Mouse (Mus musculus): ENCODE results near the gene Akap8l. TPM values are rescaled to one million over a fixed set of nuclear protein-coding genes. Genes with fewer than 3 reads are reported as not detected.

Akap8l gene
- polyA plus RNA-seq, 1 experiment from 2014 or later = 81.4 TPM

DNA sequence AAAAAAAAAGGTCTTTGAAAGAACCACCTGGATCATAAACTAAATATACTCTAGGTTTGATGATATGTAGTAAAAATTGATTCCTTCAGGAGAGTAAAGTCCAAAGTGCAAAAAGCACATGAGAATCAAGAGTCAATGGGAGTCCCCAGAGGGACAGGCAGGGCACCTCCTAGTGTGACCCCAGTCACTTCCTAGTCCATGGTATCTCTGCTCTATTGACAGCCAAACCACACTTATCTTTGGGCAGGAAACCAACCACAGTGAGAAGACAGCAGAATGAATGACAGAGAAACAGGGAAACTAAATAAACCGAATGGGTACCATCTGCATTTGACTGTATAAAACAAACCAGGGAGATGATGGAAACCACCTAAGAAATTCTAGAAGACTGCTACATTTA is 10.3 kb downstream of the Akap8l start:
- no peak for ATAC-seq (replicated peaks; ENCODE audit: low FRiP score)

DNA sequence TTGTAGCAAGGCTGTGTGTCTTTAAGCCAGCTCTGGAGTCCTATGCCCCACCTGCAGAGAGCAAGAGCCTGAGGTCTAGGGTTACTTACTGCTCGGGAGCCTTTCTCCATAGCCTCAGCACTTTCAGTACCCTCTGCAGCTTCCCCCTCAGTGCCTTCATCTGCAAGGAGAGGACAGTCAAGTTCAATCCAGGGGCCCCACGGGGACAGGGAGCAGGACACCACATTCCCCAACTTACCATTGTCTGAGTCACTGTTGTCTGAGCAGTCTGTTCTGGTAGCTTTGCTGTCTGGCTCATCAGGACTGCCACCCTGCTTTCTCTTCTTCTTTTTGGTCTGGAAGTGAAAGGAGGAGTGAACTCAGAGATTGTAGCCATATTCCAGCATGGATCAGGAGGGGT is 14.5 kb downstream of the Akap8l start:
- Histone ChIP-seq H3K9ac (ENCODE audit: low read length) (no peak overlapping the region), H3K27ac (ENCODE audit: low read depth, low read length) (no peak overlapping the region), H3K27me3 (ENCODE audit: control insufficient read depth, insufficient read depth, low read length) (no peaks in the 10 kb centered on the region), H3K4me2 (ENCODE audit: low read depth, low read length, severe bottlenecking) (no peak overlapping the region), H3K36me3 (ENCODE audit: control insufficient read depth, insufficient read depth, low read length) (peaks cover 28% of the 10 kb centered on the region; the same call in 1 of the 2 replicates), H3K4me1 (replicated peaks; ENCODE audit: control insufficient read depth, insufficient read depth, low read length) (no peaks in the 10 kb centered on the region), H3K9me3 (ENCODE audit: control insufficient read depth, low read length) (no peaks in the 10 kb centered on the region), H3K4me3 (ENCODE audit: low read depth, low read length) (no peak overlapping the region)
- 89% methylated on average over 2 of the region's 2 CpGs for WGBS
- DNase-seq (ENCODE audit: low spot score) = no peak
- no peak for ATAC-seq (replicated peaks; ENCODE audit: low FRiP score)

More for the DNA sequence above, 10.3 kb downstream of the Akap8l start:
- H3K4me2 ChIP-seq (ENCODE audit: low read depth, low read length, severe bottlenecking) = no peak overlapping the region
- H3K4me1 ChIP-seq (replicated peaks; ENCODE audit: control insufficient read depth, insufficient read depth, low read length) = no peaks in the 10 kb centered on the region
- DNase-seq (ENCODE audit: low spot score) = no peak
- no peak overlapping the region for H3K4me3 ChIP-seq (ENCODE audit: low read depth, low read length)
- no peak overlapping the region for H3K9ac ChIP-seq (ENCODE audit: low read length)
- H3K27ac ChIP-seq (ENCODE audit: low read depth, low read length) = no peak overlapping the region
- H3K27me3 ChIP-seq (ENCODE audit: control insufficient read depth, insufficient read depth, low read length) = no peaks in the 10 kb centered on the region
- WGBS = 86% methylated on average over 1 of the region's 1 CpGs
- peaks cover 3% of the 10 kb centered on the region; the same call in 1 of the 2 replicates for H3K36me3 ChIP-seq (ENCODE audit: control insufficient read depth, insufficient read depth, low read length)
- H3K9me3 ChIP-seq (ENCODE audit: control insufficient read depth, low read length) = no peaks in the 10 kb centered on the region

DNA sequence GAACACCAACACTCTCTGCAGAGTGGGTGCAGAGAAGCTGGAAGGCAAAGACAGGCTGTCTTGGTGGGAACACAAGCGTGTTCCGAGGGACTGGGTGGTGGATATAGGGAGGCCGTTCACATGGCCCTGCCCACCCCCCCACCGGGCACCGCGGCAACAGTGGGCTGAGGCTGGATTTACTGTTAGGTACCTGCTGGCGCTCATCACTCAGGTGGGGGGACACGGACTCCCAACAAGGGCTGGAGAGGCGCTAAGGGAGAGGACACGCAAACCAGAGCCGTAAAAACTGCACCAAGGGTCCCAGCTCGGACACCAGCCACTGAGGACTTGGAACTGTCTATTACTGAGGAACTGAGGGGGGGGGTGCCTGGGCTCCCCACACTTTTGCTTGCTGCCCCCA is 15.5 kb downstream of the Akap8l start:
- Histone ChIP-seq H3K4me1 (replicated peaks; ENCODE audit: control insufficient read depth, insufficient read depth, low read length) (no peaks in the 10 kb centered on the region), H3K9ac (ENCODE audit: low read length) (no peak overlapping the region), H3K4me2 (ENCODE audit: low read depth, low read length, severe bottlenecking) (no peak overlapping the region), H3K27me3 (ENCODE audit: control insufficient read depth, insufficient read depth, low read length) (no peaks in the 10 kb centered on the region), H3K27ac (ENCODE audit: low read depth, low read length) (no peak overlapping the region), H3K4me3 (ENCODE audit: low read depth, low read length) (no peak overlapping the region), H3K36me3 (ENCODE audit: control insufficient read depth, insufficient read depth, low read length) (peaks cover 28% of the 10 kb centered on the region; the same call in 1 of the 2 replicates), H3K9me3 (ENCODE audit: control insufficient read depth, low read length) (no peaks in the 10 kb centered on the region)
- 96% methylated on average over 12 of the region's 12 CpGs for WGBS
- DNase-seq (ENCODE audit: low spot score) (no peak), ATAC-seq (replicated peaks; ENCODE audit: low FRiP score) (no peak)

DNA sequence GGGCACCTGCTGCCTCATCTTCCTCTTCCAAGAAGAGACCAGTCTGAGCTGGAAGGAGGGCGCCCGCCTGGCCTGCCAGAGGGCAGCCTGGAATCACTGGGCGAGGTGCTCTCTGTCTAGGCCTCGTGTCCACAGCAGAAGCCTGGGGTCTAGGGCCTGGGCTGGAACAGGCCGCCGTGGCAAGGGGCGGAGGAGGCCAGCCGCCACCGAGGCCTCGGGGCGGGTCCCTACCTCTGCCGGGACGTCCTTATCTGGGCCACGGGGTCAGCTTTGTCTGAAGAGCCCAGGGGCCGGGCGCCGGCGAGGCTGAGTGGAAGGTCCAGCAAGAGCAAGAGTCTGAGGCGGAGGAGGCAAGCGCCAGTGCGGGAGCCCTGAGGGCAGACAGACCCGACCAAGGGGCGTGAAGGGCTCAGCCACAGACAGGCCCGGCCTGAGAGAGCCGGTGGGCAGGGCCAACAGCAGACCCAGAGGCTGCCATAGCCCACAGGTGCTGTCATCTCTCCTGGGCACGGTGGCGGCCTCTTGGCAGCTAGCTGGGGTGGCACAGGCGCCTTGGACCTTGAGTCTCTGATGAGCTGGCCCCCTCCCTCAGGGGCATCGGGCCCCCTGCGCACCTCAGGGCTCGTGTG is 16.6 kb downstream of the Akap8l start:
- WGBS = 91% methylated on average over 31 of the region's 31 CpGs
- H3K36me3 ChIP-seq (ENCODE audit: control insufficient read depth, insufficient read depth, low read length) = peaks cover 30% of the 10 kb centered on the region; the same call in 1 of the 2 replicates

DNA sequence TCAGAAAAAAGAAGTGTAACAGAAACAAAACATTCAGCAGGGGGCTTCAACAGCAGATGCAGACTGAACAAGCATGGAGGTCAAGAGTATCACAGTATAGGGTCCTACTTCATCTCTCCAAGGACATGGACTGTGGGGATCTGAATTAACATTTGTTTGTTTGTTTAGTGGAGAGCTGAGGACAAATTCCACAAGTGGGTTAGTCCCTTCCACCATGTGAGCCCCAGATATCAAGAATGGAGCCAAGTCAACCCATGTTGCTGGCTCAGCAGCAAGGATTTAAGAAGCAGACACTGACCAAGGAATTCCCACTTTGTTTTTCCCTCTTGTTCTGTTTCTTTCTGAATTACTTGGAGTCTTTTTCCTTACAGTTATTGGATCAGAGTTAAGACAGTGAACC is 22.9 kb downstream of the Akap8l start:
- H3K9me3 ChIP-seq (ENCODE audit: control insufficient read depth, low read length) = no peaks in the 10 kb centered on the region
- H3K4me3 ChIP-seq (ENCODE audit: low read depth, low read length) = no peak overlapping the region
- peaks cover 11% of the 10 kb centered on the region; the same call in 1 of the 2 replicates for H3K36me3 ChIP-seq (ENCODE audit: control insufficient read depth, insufficient read depth, low read length)
- no peak overlapping the region for H3K27ac ChIP-seq (ENCODE audit: low read depth, low read length)
- H3K4me2 ChIP-seq (ENCODE audit: low read depth, low read length, severe bottlenecking) = no peak overlapping the region
- H3K27me3 ChIP-seq (ENCODE audit: control insufficient read depth, insufficient read depth, low read length) = no peaks in the 10 kb centered on the region
- H3K4me1 ChIP-seq (replicated peaks; ENCODE audit: control insufficient read depth, insufficient read depth, low read length) = no peaks in the 10 kb centered on the region
- no peak for ATAC-seq (replicated peaks; ENCODE audit: low FRiP score)
- DNase-seq (ENCODE audit: low spot score) = no peak
- H3K9ac ChIP-seq (ENCODE audit: low read length) = no peak overlapping the region

More for the DNA sequence above, 16.6 kb downstream of the Akap8l start:
- Histone ChIP-seq H3K4me3 (ENCODE audit: low read depth, low read length) (no peak overlapping the region), H3K4me1 (replicated peaks; ENCODE audit: control insufficient read depth, insufficient read depth, low read length) (no peaks in the 10 kb centered on the region), H3K4me2 (ENCODE audit: low read depth, low read length, severe bottlenecking) (no peak overlapping the region), H3K9me3 (ENCODE audit: control insufficient read depth, low read length) (no peaks in the 10 kb centered on the region), H3K9ac (ENCODE audit: low read length) (no peak overlapping the region), H3K27ac (ENCODE audit: low read depth, low read length) (no peak overlapping the region), H3K27me3 (ENCODE audit: control insufficient read depth, insufficient read depth, low read length) (no peaks in the 10 kb centered on the region)
- DNase-seq (ENCODE audit: low spot score) = no peak
- ATAC-seq (replicated peaks; ENCODE audit: low FRiP score) = no peak

DNA sequence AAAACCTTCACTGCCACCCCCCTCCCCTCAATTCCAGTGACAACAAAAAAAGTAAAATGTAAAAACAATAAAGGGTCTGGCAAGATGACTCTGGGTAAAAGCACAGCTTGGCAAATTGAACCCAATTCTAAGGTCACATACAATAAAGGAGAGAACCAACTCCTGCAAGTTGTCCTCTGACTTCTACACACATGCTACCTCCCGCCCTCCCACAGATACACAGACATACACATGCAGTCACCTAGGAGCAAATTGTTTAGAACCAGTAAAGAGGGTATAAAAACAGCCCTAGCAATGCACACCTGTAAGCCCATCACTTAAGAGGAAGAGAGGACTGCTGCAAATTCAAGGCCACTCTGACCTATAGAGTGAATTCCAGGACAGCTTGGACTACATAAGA is 27.6 kb downstream of the Akap8l start:
- Histone ChIP-seq H3K36me3 (ENCODE audit: control insufficient read depth, insufficient read depth, low read length) (no peaks in the 10 kb centered on the region; the same call in 1 of the 2 replicates), H3K9me3 (ENCODE audit: control insufficient read depth, low read length) (no peaks in the 10 kb centered on the region), H3K4me1 (replicated peaks; ENCODE audit: control insufficient read depth, insufficient read depth, low read length) (no peaks in the 10 kb centered on the region; the same call in 1 of the 2 replicates), H3K4me3 (ENCODE audit: low read depth, low read length) (no peak overlapping the region), H3K27me3 (ENCODE audit: control insufficient read depth, insufficient read depth, low read length) (no peaks in the 10 kb centered on the region), H3K4me2 (ENCODE audit: low read depth, low read length, severe bottlenecking) (no peak overlapping the region), H3K9ac (ENCODE audit: low read length) (no peak overlapping the region), H3K27ac (ENCODE audit: low read depth, low read length) (no peak overlapping the region)
- no peak for DNase-seq (ENCODE audit: low spot score)
- WGBS = 89% methylated on average over 1 of the region's 1 CpGs
- no peak for ATAC-seq (replicated peaks; ENCODE audit: low FRiP score)

DNA sequence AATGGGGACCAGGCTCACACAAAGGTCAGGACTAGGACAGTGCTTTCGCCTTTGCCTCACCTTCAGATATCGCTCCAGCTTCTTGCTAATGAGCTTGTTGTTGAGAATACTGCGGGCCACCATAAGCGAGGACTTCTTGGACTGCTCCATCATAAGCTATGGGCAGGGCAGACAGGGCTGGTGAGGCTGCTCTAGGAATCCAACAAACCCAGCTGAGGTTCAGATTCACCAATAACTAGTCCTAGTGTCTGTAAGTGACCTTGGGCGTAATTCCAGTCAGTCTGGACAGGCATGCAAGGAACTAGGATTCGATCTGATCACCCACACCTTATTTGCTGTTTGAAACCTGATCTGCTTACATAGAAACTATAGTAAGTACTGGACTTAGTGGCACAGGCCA is 28.6 kb downstream of the Akap8l start:
- ATAC-seq (replicated peaks; ENCODE audit: low FRiP score) (no peak), DNase-seq (ENCODE audit: low spot score) (no peak)
- Histone ChIP-seq H3K36me3 (ENCODE audit: control insufficient read depth, insufficient read depth, low read length) (peaks cover 6% of the 10 kb centered on the region), H3K27ac (ENCODE audit: low read depth, low read length) (peak overlapping the region; percentile 91), H3K4me1 (replicated peaks; ENCODE audit: control insufficient read depth, insufficient read depth, low read length) (no peaks in the 10 kb centered on the region; the same call in 1 of the 2 replicates), H3K4me3 (ENCODE audit: low read depth, low read length) (peak overlapping the region; percentile 95), H3K4me2 (ENCODE audit: low read depth, low read length, severe bottlenecking) (peak overlapping the region; percentile 89), H3K9me3 (ENCODE audit: control insufficient read depth, low read length) (no peaks in the 10 kb centered on the region), H3K27me3 (ENCODE audit: control insufficient read depth, insufficient read depth, low read length) (no peaks in the 10 kb centered on the region), H3K9ac (ENCODE audit: low read length) (peak overlapping the region; percentile 81)
- WGBS = 26% methylated on average over 6 of the region's 6 CpGs

DNA sequence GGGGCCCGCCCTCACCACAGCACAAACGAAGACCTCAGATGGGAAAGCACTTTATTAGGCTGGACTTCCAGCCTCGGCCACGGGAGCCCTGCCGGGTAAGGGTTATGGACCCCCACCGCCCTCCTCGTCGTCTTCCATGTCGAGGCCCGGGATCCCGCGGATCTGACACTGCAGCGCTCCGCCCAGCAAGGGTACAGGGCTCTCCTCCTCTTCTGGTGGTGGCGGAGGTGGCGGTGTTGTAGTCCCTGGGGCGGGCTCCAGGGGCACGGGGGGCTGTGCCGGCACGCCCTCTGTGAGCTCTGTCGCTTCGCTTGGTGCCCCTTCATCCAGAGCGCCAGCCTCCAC is 29.0 kb downstream of the Akap8l start:
- Histone ChIP-seq H3K9me3 (ENCODE audit: control insufficient read depth, low read length) (no peaks in the 10 kb centered on the region), H3K9ac (ENCODE audit: low read length) (peak overlapping the region; percentile 81), H3K4me2 (ENCODE audit: low read depth, low read length, severe bottlenecking) (peak overlapping the region; percentile 89), H3K27me3 (ENCODE audit: control insufficient read depth, insufficient read depth, low read length) (no peaks in the 10 kb centered on the region), H3K4me1 (replicated peaks; ENCODE audit: control insufficient read depth, insufficient read depth, low read length) (no peaks in the 10 kb centered on the region; the same call in 1 of the 2 replicates), H3K4me3 (ENCODE audit: low read depth, low read length) (peak overlapping the region; percentile 95), H3K36me3 (ENCODE audit: control insufficient read depth, insufficient read depth, low read length) (peaks cover 6% of the 10 kb centered on the region), H3K27ac (ENCODE audit: low read depth, low read length) (peak overlapping the region; percentile 91)
- under 1% methylated on average over 23 of the region's 23 CpGs for WGBS
- DNase-seq (ENCODE audit: low spot score) (no peak), ATAC-seq (replicated peaks; ENCODE audit: low FRiP score) (peak; percentile 75)
